Mouse (Mus musculus): ENCODE measurements at regions not wholly inside any gene's neighbourhood (a gene's known extent, or its start where the extent isn't known, plus 50 kb on each side); places are given as distances from the start of the nearest gene placed in this dataset.

DNA sequence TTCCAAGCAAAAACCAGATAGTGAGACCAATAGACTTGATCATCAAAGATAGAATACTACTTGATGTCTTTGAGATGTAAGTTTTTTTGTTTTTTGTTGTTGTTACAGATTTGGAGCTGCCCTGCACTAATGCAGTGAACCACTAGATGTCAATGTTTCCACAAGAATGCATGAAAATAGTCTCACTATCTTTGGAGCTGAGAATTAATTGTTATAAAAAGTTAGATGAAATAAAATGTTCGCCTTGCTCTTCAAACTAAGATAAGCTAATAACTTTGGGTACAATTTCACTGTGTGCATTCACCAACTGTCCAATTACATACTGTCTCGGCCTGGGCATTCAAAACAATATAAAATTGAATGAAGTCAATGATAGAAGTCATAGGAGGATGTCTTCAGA, 223.2 kb upstream of the Agtr1b start:
- peak in 1 of 2 experiments; percentile 34 for DNase-seq (ENCODE audit: low spot score in 2 of 2)

- DNase-seq (ENCODE audit: low spot score in 2 of 2), result no peak
These were observed 184.6 kb upstream of the Agtr1b start for GRCm38 (mm10) chr3:20551563-20551962.

GRCm38 (mm10) chr3:20543991-20544390, 177.0 kb upstream of the Agtr1b start:
- DNase-seq (ENCODE audit: low spot score in 2 of 2), result no peak

GRCm38 (mm10) chr3:20538492-20539004, 171.6 kb upstream of the Agtr1b start:
- DNase-seq (ENCODE audit: low spot score in 2 of 2), result no peak

DNA sequence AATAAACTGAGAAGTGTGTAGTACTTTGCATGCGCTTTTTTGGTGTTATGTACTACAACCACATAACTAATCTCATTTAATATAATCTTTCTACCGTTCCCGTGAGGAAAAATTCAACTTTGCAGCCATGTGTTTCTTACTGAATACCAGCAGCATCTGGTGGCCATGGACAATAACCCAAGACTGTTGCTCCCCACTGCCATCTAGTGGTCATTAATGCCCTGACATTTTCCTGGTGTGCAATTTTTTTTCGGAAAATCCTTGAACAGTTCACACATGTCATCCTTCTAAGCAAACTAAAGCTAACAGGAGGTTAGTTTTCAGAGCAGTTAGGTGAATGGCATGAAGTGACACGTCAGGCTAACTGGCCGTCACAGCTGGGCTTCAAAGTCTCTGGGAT, 153.8 kb upstream of the Agtr1b start:
- no peak for DNase-seq (ENCODE audit: low spot score in 2 of 2)

DNA sequence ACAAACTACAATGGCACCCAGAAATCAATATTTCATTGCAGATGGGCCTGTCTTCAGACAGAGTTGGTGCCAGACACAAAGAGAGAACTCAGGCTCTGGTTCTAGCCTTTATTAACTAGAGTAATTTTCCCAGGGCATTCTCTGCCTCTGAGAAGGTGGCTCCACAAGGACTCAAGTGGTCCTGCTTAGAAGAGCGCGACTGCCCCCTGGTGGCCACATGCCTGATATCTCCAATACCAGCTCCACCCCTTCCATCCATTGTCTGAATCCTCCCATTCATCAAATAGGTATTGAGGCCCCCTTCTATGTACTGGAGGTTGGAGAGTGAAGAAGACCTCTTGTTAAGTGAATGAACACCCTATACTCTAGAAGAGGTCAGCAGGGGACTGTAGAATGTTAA, 142.2 kb upstream of the Agtr1b start:
- DNase-seq (ENCODE audit: low spot score in 2 of 2), result peak; percentile 46 to 66

- no peak for DNase-seq (ENCODE audit: low spot score in 2 of 2)
These were observed 138.6 kb upstream of the Agtr1b start for GRCm38 (mm10) chr3:20505546-20505945.

Measured in frontal cortex, postnatal 14 days (tissue).